Mouse (Mus musculus) forebrain, embryonic 14.5 days (tissue): Measurements from ENCODE around the gene Sgsm3. TPM values are rescaled to one million over a fixed set of nuclear protein-coding genes. Genes with fewer than 3 reads are reported as not detected.
A peak's percentile ranks its signal among the peaks of the same experiment; 100 is the strongest.

Source experiments
- ATAC-seq: fragments of 200-750 bp; cut with Nextera tagmentation; 2 replicates; pipeline ENCODE4 v1.8.0; 2017; ENCODE audit warnings: mild to moderate bottlenecking, moderate library complexity
- DNase-seq: peaks from one replicate; pipeline ENCODE4 v3.0.0-alpha.2; 2015; ENCODE audit warnings: low spot score
- H3K27ac ChIP-seq: fragments of 300-500 bp; sonication (generic); 2 replicates; pipeline ENCODE4 v1.5.1; 2014; ENCODE audit warnings: low read depth, mild to moderate bottlenecking, control low read depth, low read length, moderate library complexity
- H3K27me3 ChIP-seq: fragments of 300-500 bp; sonication (generic); replicated peaks from 2 replicates; pipeline ENCODE4 v1.6.1; 2014; ENCODE audit warnings: low read length, control low read depth, mixed read lengths; ENCODE audit not compliant: control insufficient read depth, insufficient read depth
- H3K36me3 ChIP-seq: fragments of 300-500 bp; sonication (generic); 2 replicates; pipeline ENCODE4 v1.6.1; 2014; ENCODE audit warnings: low read length, control low read depth; ENCODE audit not compliant: control insufficient read depth, insufficient read depth
- H3K4me1 ChIP-seq: fragments of 300-500 bp; sonication (generic); 2 replicates; pipeline ENCODE4 v1.6.1; 2014; ENCODE audit warnings: antibody characterized with exemption, low read length, control low read depth; ENCODE audit not compliant: control insufficient read depth, insufficient read depth
- H3K4me2 ChIP-seq: fragments of 300-500 bp; sonication (generic); 2 replicates; pipeline ENCODE4 v1.6.1; 2014; ENCODE audit warnings: mild to moderate bottlenecking, control low read depth, low read length
- H3K4me3 ChIP-seq: fragments of 300-500 bp; sonication (generic); 2 replicates; pipeline ENCODE4 v1.5.1; 2014; ENCODE audit warnings: low read depth, low read length, control low read depth
- H3K9ac ChIP-seq: fragments of 300-500 bp; sonication (generic); 2 replicates; pipeline ENCODE4 v1.6.1; 2014; ENCODE audit warnings: mild to moderate bottlenecking, low read length, control low read depth, moderate library complexity
- H3K9me3 ChIP-seq: fragments of 300-500 bp; sonication (generic); replicated peaks from 2 replicates; pipeline ENCODE4 v1.6.1; 2016; ENCODE audit warnings: low read length, control low read depth, mixed read lengths; ENCODE audit not compliant: control insufficient read depth
- WGBS: fragments of 180-500 bp; shearing (Covaris S2); extraction: QIAGEN DNeasy Blood & Tissue Kit; methylation state at CpG from one replicate; pipeline ENCODE4 v1.1.7; 2014; 5-methylcytosine and 5-hydroxymethylcytosine counted together
- polyA plus RNA-seq: library from polyadenylated mRNA; unstranded; fragments of >200 nt; fragmentation: Nextera tagmentation; extraction: Ambion mirVana; gene quantifications from 2 replicates; pipeline ENCODE4 v1.2.1, GENCODE M21; 2014

Sgsm3 gene
- polyA plus RNA-seq, 1 experiment from 2014 or later: 43.1 TPM

DNA sequence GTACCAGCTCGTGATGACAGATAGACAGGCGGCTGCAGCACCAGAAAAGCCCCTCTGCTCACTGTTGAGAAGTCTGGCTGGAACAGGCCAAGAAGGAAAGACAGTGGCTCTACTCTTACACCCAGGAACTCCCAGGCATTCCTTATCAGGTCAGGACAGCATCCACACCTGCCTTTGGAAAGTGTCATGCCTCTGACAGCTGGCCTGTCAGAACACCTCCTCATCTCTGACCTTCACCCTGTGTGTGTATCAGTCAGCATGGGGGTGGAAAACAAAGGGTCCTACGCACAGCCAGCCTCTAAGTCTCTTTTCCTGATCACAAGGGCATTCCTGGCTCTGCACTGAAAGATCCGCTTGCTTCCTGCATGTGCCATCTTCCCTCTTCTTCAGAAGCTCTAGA is 64.2 kb downstream of the Sgsm3 start:
- Histone ChIP-seq H3K4me2 (no peak overlapping the region), H3K9me3 (no peaks in the 10 kb centered on the region), H3K36me3 (no peaks in the 10 kb centered on the region), H3K9ac (no peak overlapping the region), H3K27ac (no peak overlapping the region), H3K27me3 (no peaks in the 10 kb centered on the region), H3K4me3 (no peak overlapping the region), H3K4me1 (no peaks in the 10 kb centered on the region)
- DNase-seq (no peak), ATAC-seq (no peak)
- 76% methylated on average over 4 of the region's 4 CpGs for WGBS

DNA sequence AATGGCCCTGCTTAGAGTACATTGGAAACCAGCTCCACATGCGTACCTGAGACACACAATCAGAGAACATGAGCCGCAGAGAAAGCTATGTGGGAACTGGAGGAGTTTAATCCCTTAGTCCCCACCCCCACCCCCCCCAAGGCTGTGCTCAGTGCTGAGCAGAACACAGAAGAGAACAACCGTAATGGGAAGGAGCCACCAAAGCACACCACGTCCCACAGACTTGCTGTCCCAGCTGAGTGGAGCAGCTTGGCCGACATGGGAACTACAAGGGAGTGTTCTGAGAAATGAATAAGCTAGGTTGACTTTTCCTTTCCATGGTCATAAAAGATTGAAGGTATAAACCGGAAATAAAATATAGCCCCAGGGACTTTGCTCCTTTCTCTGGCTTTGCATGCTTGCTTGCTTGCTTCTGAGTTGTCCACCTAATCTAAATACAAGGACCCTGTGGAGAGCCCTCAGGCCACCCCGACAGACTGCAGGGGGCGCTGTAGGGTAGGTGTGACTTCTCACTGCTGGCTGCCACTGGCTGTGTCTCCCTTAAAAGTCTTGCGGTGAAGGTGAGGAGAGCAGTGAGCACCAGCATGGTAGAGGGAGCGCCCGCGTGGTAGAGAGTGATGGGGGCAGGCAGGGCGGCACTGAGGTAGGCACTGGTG is 64.8 kb downstream of the Sgsm3 start:
- no peaks in the 10 kb centered on the region for H3K36me3 ChIP-seq
- no peak overlapping the region for H3K9ac ChIP-seq
- H3K27me3 ChIP-seq: no peaks in the 10 kb centered on the region
- no peak overlapping the region for H3K27ac ChIP-seq
- no peak for ATAC-seq
- no peak overlapping the region for H3K4me2 ChIP-seq
- WGBS: 50% methylated on average over 13 of the region's 13 CpGs
- DNase-seq: no peak
- no peaks in the 10 kb centered on the region for H3K9me3 ChIP-seq
- H3K4me3 ChIP-seq: no peak overlapping the region
- no peaks in the 10 kb centered on the region for H3K4me1 ChIP-seq

DNA sequence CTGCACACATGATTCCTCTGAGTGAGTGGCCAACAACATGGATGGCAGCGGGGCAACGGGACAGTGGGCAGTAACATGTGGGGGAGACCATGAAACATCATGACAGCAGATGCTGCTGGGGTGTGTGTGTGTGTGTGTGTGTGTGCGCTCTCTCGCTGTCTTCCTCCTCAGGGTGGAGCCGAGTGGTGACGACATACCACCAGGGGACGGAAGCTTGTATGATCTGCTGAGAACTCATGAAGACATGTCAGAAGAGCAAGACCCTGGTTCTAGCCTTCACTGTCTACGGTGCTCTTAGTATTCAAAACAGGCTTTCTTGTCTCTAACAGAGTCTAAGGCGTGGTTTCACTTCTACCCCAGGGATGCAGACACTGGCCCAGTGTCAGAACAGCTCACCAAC is 66.9 kb downstream of the Sgsm3 start:
- no peak overlapping the region for H3K9ac ChIP-seq
- H3K27ac ChIP-seq: no peak overlapping the region
- H3K4me1 ChIP-seq: no peaks in the 10 kb centered on the region
- 92% methylated on average over 9 of the region's 9 CpGs for WGBS
- ATAC-seq: no peak
- no peaks in the 10 kb centered on the region for H3K36me3 ChIP-seq
- H3K4me2 ChIP-seq: no peak overlapping the region
- H3K27me3 ChIP-seq: no peaks in the 10 kb centered on the region
- H3K9me3 ChIP-seq: no peaks in the 10 kb centered on the region
- DNase-seq: no peak
- no peak overlapping the region for H3K4me3 ChIP-seq

GRCm38 (mm10) chr15:81045336-81045735 is 67.8 kb downstream of the Sgsm3 start:
- no peak overlapping the region for H3K27ac ChIP-seq
- H3K4me1 ChIP-seq: no peaks in the 10 kb centered on the region
- no peak for DNase-seq
- H3K4me3 ChIP-seq: no peak overlapping the region
- no peaks in the 10 kb centered on the region for H3K9me3 ChIP-seq
- no peaks in the 10 kb centered on the region for H3K36me3 ChIP-seq
- H3K4me2 ChIP-seq: no peak overlapping the region
- no peaks in the 10 kb centered on the region for H3K27me3 ChIP-seq
- no peak for ATAC-seq
- 96% methylated on average over 4 of the region's 4 CpGs for WGBS
- no peak overlapping the region for H3K9ac ChIP-seq

- Histone ChIP-seq H3K4me2 (no peak overlapping the region), H3K9ac (no peak overlapping the region), H3K27me3 (no peaks in the 10 kb centered on the region), H3K4me1 (no peaks in the 10 kb centered on the region), H3K27ac (no peak overlapping the region), H3K36me3 (no peaks in the 10 kb centered on the region), H3K9me3 (no peaks in the 10 kb centered on the region), H3K4me3 (no peak overlapping the region)
- WGBS: 94% methylated on average over 7 of the region's 7 CpGs
- DNase-seq (no peak), ATAC-seq (no peak)
These were observed 68.5 kb downstream of the Sgsm3 start for GRCm38 (mm10) chr15:81046061-81046460.

GRCm38 (mm10) chr15:81047497-81047896 is 69.9 kb downstream of the Sgsm3 start:
- Histone ChIP-seq H3K9me3 (no peaks in the 10 kb centered on the region), H3K9ac (no peak overlapping the region), H3K4me3 (no peak overlapping the region), H3K4me2 (no peak overlapping the region), H3K4me1 (no peaks in the 10 kb centered on the region), H3K27ac (no peak overlapping the region), H3K27me3 (no peaks in the 10 kb centered on the region), H3K36me3 (no peaks in the 10 kb centered on the region)
- ATAC-seq: no peak
- no peak for DNase-seq
- 68% methylated on average over 10 of the region's 10 CpGs for WGBS

GRCm38 (mm10) chr15:81049401-81050053 is 72.0 kb downstream of the Sgsm3 start:
- 80% methylated on average over 6 of the region's 6 CpGs for WGBS
- H3K4me3 ChIP-seq: no peak overlapping the region
- no peaks in the 10 kb centered on the region for H3K4me1 ChIP-seq
- DNase-seq (peak; percentile 42), ATAC-seq (no peak)
- H3K36me3 ChIP-seq: no peaks in the 10 kb centered on the region
- H3K27me3 ChIP-seq: no peaks in the 10 kb centered on the region
- no peak overlapping the region for H3K9ac ChIP-seq
- H3K9me3 ChIP-seq: no peaks in the 10 kb centered on the region
- H3K27ac ChIP-seq: no peak overlapping the region
- H3K4me2 ChIP-seq: no peak overlapping the region

DNA sequence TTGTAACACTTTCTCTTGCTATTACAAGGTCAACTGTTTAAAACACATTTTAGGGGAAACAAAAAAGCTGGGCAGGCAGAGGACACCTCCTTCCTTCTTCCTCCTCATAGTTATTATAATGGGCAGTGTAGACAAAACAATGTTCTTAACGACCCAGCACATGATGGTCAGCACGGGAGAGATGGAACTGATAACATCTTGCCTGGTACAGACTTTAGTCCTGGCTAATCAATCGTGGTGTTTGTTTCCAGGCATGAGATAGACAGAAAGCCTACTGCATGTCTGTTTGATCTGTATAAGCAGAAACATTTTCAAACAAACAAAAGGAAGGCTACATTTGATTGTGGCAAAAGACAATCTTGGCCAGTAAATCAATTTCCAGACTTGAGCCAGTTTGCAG is 72.9 kb downstream of the Sgsm3 start:
- no peak for DNase-seq
- no peak overlapping the region for H3K4me2 ChIP-seq
- no peaks in the 10 kb centered on the region for H3K4me1 ChIP-seq
- no peaks in the 10 kb centered on the region for H3K9me3 ChIP-seq
- H3K27me3 ChIP-seq: no peaks in the 10 kb centered on the region
- WGBS: 75% methylated on average over 3 of the region's 3 CpGs
- H3K36me3 ChIP-seq: no peaks in the 10 kb centered on the region
- no peak overlapping the region for H3K9ac ChIP-seq
- ATAC-seq: no peak
- no peak overlapping the region for H3K27ac ChIP-seq
- H3K4me3 ChIP-seq: no peak overlapping the region

GRCm38 (mm10) chr15:81052491-81052890 is 74.9 kb downstream of the Sgsm3 start:
- no peak overlapping the region for H3K9ac ChIP-seq

More at GRCm38 (mm10) chr15:81052491-81052890, 74.9 kb downstream of the Sgsm3 start:
- Histone ChIP-seq H3K9me3 (no peaks in the 10 kb centered on the region), H3K4me1 (no peaks in the 10 kb centered on the region), H3K4me3 (no peak overlapping the region), H3K27me3 (no peaks in the 10 kb centered on the region), H3K36me3 (no peaks in the 10 kb centered on the region), H3K27ac (no peak overlapping the region), H3K4me2 (no peak overlapping the region)
- ATAC-seq (no peak), DNase-seq (no peak)
- 95% methylated on average over 5 of the region's 5 CpGs for WGBS
